Mouse (Mus musculus) heart, postnatal 0 days (tissue): ENCODE data around the gene Usp2.

Experiments used
- CTCF ChIP-seq: IDR thresholded peaks from 2 replicates; pipeline ENCODE4 v1.5.1; 2016; ENCODE audit warnings: antibody characterized with exemption, control low read depth, low read depth
- EP300 ChIP-seq: IDR thresholded peaks from 2 replicates; pipeline ENCODE4 v1.6.1; 2016; ENCODE audit warnings: antibody characterized with exemption, low read depth

DNA sequence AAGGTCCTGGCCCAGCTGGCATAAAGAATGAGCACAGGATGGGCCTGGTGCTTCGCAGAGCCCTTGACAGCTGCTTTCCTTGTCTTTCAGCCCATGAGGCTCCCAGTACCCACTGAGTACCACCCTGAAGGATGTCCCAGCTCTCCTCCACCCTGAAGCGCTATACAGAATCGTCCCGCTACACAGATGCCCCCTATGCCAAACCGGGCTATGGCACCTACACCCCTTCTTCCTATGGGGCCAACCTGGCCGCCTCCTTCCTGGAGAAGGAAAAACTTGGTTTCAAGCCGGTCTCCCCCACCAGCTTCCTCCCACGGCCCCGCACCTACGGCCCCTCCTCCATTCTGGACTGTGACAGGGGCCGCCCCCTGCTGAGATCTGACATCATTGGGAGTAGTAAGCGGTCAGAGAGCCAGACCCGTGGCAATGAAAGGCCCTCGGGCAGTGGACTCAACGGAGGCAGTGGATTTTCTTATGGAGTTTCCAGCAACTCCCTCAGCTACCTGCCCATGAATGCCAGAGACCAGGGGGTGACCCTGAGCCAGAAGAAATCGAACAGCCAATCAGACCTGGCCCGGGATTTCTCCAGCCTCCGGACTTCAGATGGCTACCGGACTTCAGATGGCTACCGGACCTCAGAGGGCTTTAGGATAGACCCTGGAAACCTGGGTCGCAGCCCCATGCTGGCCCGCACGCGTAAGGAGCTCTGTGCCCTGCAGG is 8.6 kb downstream of the Usp2 start:
- TF ChIP-seq EP300 (no peak), CTCF (no peak)
